Mouse (Mus musculus) intestine, embryonic 15.5 days (tissue): ENCODE measurements around the gene Suox. TPM values are rescaled to one million over a fixed set of nuclear protein-coding genes. Genes with fewer than 3 reads are reported as not detected.
"Not testable (repeated sequence)": the region's sequence is repeated elsewhere in the genome, so short reads cannot be mapped to it uniquely, and the experiment has no call there.

Source experiments
- ATAC-seq: fragments of 200-750 bp; cut with Nextera tagmentation; 2 replicates; pipeline ENCODE4 v1.8.0; 2017; ENCODE audit warnings: moderate TSS enrichment, moderate library complexity
- H3K27ac ChIP-seq: fragments of 300-500 bp; sonication (generic); 2 replicates; pipeline ENCODE4 v1.5.1; 2015; ENCODE audit warnings: mild to moderate bottlenecking, inconsistent platforms
- H3K27me3 ChIP-seq: fragments of 300-500 bp; sonication (generic); replicated peaks from 2 replicates; pipeline ENCODE4 v1.6.1; 2015; ENCODE audit warnings: inconsistent platforms
- H3K36me3 ChIP-seq: fragments of 300-500 bp; sonication (generic); 2 replicates; pipeline ENCODE4 v1.6.1; 2015; ENCODE audit warnings: inconsistent platforms
- H3K4me1 ChIP-seq: fragments of 300-500 bp; sonication (generic); replicated peaks from 2 replicates; pipeline ENCODE4 v1.6.1; 2015; ENCODE audit warnings: inconsistent platforms
- H3K4me2 ChIP-seq: fragments of 300-500 bp; sonication (generic); replicated peaks from 2 replicates; pipeline ENCODE4 v1.6.1; 2015; ENCODE audit warnings: mild to moderate bottlenecking, inconsistent platforms
- H3K4me3 ChIP-seq: fragments of 300-500 bp; sonication (generic); replicated peaks from 2 replicates; pipeline ENCODE4 v1.5.1; 2015; ENCODE audit warnings: inconsistent platforms
- H3K9ac ChIP-seq: fragments of 300-500 bp; sonication (generic); 2 replicates; pipeline ENCODE4 v1.6.1; 2015; ENCODE audit warnings: inconsistent platforms
- H3K9me3 ChIP-seq: fragments of 300-500 bp; sonication (generic); 2 replicates; pipeline ENCODE4 v1.6.1; 2016; ENCODE audit warnings: inconsistent platforms
- WGBS: fragments of 180-500 bp; shearing (Covaris S2); methylation state at CpG from one replicate; pipeline ENCODE4 v1.1.7; 2015; 5-methylcytosine and 5-hydroxymethylcytosine counted together
- polyA plus RNA-seq: library from polyadenylated mRNA; unstranded; fragments of >200 nt; fragmentation: Nextera tagmentation; extraction: Ambion mirVana; gene quantifications from 2 replicates; pipeline ENCODE4 v1.2.1, GENCODE M21; 2015

Gene Suox
- polyA plus RNA-seq, 1 experiment from 2014 or later: 12.1 TPM

GRCm38 (mm10) chr10:128636561-128636960 lies 37.3 kb downstream of the Suox start:
- H3K9ac ChIP-seq: no peak overlapping the region
- no peak for ATAC-seq
- H3K4me2 ChIP-seq: no peak overlapping the region
- WGBS: 59% methylated on average over 5 of the region's 6 CpGs
- H3K4me1 ChIP-seq: no peaks in the 10 kb centered on the region
- no peaks in the 10 kb centered on the region for H3K36me3 ChIP-seq
- H3K4me3 ChIP-seq: no peak overlapping the region
- no peaks in the 10 kb centered on the region for H3K9me3 ChIP-seq
- H3K27me3 ChIP-seq: no peaks in the 10 kb centered on the region
- H3K27ac ChIP-seq: no peak overlapping the region

GRCm38 (mm10) chr10:128635697-128636096 lies 38.2 kb downstream of the Suox start:
- Histone ChIP-seq H3K4me3 (no peak overlapping the region), H3K4me2 (no peak overlapping the region), H3K27ac (no peak overlapping the region), H3K27me3 (no peaks in the 10 kb centered on the region), H3K9ac (no peak overlapping the region), H3K9me3 (no peaks in the 10 kb centered on the region), H3K4me1 (no peaks in the 10 kb centered on the region), H3K36me3 (no peaks in the 10 kb centered on the region)
- 95% methylated on average over 13 of the region's 13 CpGs for WGBS
- ATAC-seq: no peak

- Histone ChIP-seq H3K4me3 (no peak overlapping the region), H3K4me2 (no peak overlapping the region), H3K27ac (no peak overlapping the region), H3K9me3 (no peaks in the 10 kb centered on the region), H3K9ac (no peak overlapping the region), H3K27me3 (no peaks in the 10 kb centered on the region), H3K36me3 (no peaks in the 10 kb centered on the region), H3K4me1 (no peaks in the 10 kb centered on the region)
- 24% methylated on average over 6 of the region's 6 CpGs for WGBS
- ATAC-seq: peak; percentile 34
These were observed 42.3 kb downstream of the Suox start for GRCm38 (mm10) chr10:128631571-128631970.

GRCm38 (mm10) chr10:128630306-128630705 lies 43.6 kb downstream of the Suox start:
- not testable (repeated sequence) for H3K27me3 ChIP-seq, H3K9me3 ChIP-seq, ATAC-seq, H3K9ac ChIP-seq, H3K4me1 ChIP-seq, H3K27ac ChIP-seq, H3K4me2 ChIP-seq, H3K4me3 ChIP-seq, H3K36me3 ChIP-seq
- 86% methylated on average over 5 of the region's 5 CpGs for WGBS

- WGBS: 84% methylated on average over 2 of the region's 2 CpGs
- Histone ChIP-seq H3K9me3 (no peaks in the 10 kb centered on the region), H3K4me1 (0 out of 2 replicates have a peak, but pooled peaks cover 4% of the 10 kb centered on the region), H3K4me2 (no peak overlapping the region), H3K27me3 (no peaks in the 10 kb centered on the region), H3K9ac (no peak overlapping the region), H3K27ac (no peak overlapping the region), H3K36me3 (0 out of 2 replicates have a peak, but pooled peaks cover 2% of the 10 kb centered on the region), H3K4me3 (no peak overlapping the region)
- ATAC-seq: no peak
These were observed 44.1 kb downstream of the Suox start for GRCm38 (mm10) chr10:128629746-128630145.

GRCm38 (mm10) chr10:128627398-128628317 lies 46.2 kb downstream of the Suox start:
- 0 out of 2 replicates have a peak, but pooled peaks cover 4% of the 10 kb centered on the region for H3K4me1 ChIP-seq
- no peak overlapping the region for H3K9ac ChIP-seq
- H3K36me3 ChIP-seq: peaks cover 13% of the 10 kb centered on the region
- ATAC-seq: no peak
- H3K4me2 ChIP-seq: no peak overlapping the region
- H3K27me3 ChIP-seq: no peaks in the 10 kb centered on the region
- no peak overlapping the region for H3K27ac ChIP-seq
- no peaks in the 10 kb centered on the region for H3K9me3 ChIP-seq
- H3K4me3 ChIP-seq: no peak overlapping the region
- WGBS: 84% methylated on average over 10 of the region's 10 CpGs

GRCm38 (mm10) chr10:128626311-128627310 lies 47.3 kb downstream of the Suox start, which contains the start of gene Rps26:
Gene Rps26, minus strand, starts transcription at chr10:128626747.
- Histone ChIP-seq H3K4me3 (peak within 1 kb of the TSS; percentile 87), H3K9ac (peak within 1 kb of the TSS; percentile 95), H3K27me3 (no peaks in the 10 kb centered on the region), H3K9me3 (no peaks in the 10 kb centered on the region), H3K36me3 (peaks cover 13% of the 10 kb centered on the region), H3K27ac (peak within 1 kb of the TSS; percentile 76), H3K4me1 (0 out of 2 replicates have a peak, but pooled peaks cover 4% of the 10 kb centered on the region), H3K4me2 (peak within 1 kb of the TSS; percentile 71)
- ATAC-seq: peak; percentile 97
- under 1% methylated on average over 40 of the region's 40 CpGs for WGBS

GRCm38 (mm10) chr10:128625287-128625894 lies 48.5 kb downstream of the Suox start:
- ATAC-seq: no peak
- Histone ChIP-seq H3K27ac (peak overlapping the region; percentile 76), H3K9me3 (no peaks in the 10 kb centered on the region), H3K4me3 (peak overlapping the region; percentile 87), H3K36me3 (peaks cover 13% of the 10 kb centered on the region), H3K4me1 (0 out of 2 replicates have a peak, but pooled peaks cover 4% of the 10 kb centered on the region), H3K27me3 (no peaks in the 10 kb centered on the region), H3K9ac (peak overlapping the region; percentile 95), H3K4me2 (peak overlapping the region; percentile 71)
- WGBS: 40% methylated on average over 7 of the region's 7 CpGs

GRCm38 (mm10) chr10:128623106-128623613 lies 50.7 kb downstream of the Suox start:
- WGBS: 79% methylated on average over 4 of the region's 4 CpGs
- H3K4me3 ChIP-seq, H3K9me3 ChIP-seq, ATAC-seq, H3K4me1 ChIP-seq, H3K4me2 ChIP-seq, H3K27me3 ChIP-seq, H3K9ac ChIP-seq, H3K27ac ChIP-seq: not testable (repeated sequence)
- H3K36me3 ChIP-seq: peaks cover 13% of the 10 kb centered on the region

GRCm38 (mm10) chr10:128622702-128623101 lies 51.2 kb downstream of the Suox start:
- Histone ChIP-seq H3K27ac (no peak overlapping the region), H3K9ac (no peak overlapping the region), H3K27me3 (no peaks in the 10 kb centered on the region), H3K36me3 (peaks cover 13% of the 10 kb centered on the region), H3K4me3 (no peak overlapping the region), H3K4me1 (0 out of 2 replicates have a peak, but pooled peaks cover 4% of the 10 kb centered on the region), H3K4me2 (no peak overlapping the region), H3K9me3 (no peaks in the 10 kb centered on the region)
- ATAC-seq: no peak
- 90% methylated on average over 4 of the region's 4 CpGs for WGBS

- H3K9me3 ChIP-seq: no peaks in the 10 kb centered on the region
- WGBS: 69% methylated on average over 3 of the region's 3 CpGs
- H3K36me3 ChIP-seq: peaks cover 13% of the 10 kb centered on the region
These were observed 51.8 kb downstream of the Suox start for GRCm38 (mm10) chr10:128621986-128622520.

More at GRCm38 (mm10) chr10:128621986-128622520, 51.8 kb downstream of the Suox start:
- no peak overlapping the region for H3K27ac ChIP-seq
- no peaks in the 10 kb centered on the region for H3K27me3 ChIP-seq
- 0 out of 2 replicates have a peak, but pooled peaks cover 4% of the 10 kb centered on the region for H3K4me1 ChIP-seq
- H3K4me3 ChIP-seq: no peak overlapping the region
- no peak overlapping the region for H3K4me2 ChIP-seq
- H3K9ac ChIP-seq: no peak overlapping the region
- no peak for ATAC-seq
